Mouse (Mus musculus) R1 (cell line): ENCODE measurements around the gene Intu.
A peak's percentile ranks its signal among the peaks of the same experiment; 100 is the strongest.

Source experiments
- DNase-seq: peaks from one replicate; pipeline ENCODE4 v3.0.0-alpha.2; 2018; ENCODE audit warnings: low read depth, low spot score

Intu gene

GRCm38 (mm10) chr3:40527976-40528950 lies 2.8 kb upstream of the Intu start:
- peak; percentile 39 for DNase-seq

- DNase-seq, result no peak
These were observed 2.1 kb upstream of the Intu start for GRCm38 (mm10) chr3:40528958-40529357.

DNA sequence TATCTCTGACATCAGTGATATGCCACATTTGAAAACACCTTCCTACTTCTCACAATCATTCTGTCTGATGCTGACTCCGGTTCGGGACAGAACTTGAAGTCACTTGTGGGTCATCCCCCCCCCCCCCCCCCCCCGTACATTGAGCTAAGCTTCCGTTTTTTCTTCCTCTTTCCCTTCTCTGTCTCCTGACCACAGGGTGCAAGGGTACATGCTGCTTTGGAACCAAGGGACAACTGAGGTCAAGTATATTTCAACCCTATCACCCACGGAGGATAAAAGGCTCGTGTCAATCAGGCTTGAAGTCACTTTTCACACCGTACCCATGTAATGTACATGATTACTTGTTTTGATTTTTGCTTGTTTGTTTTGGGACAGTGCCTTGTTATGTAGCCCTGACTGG lies 241 bp upstream of the Intu start:
- DNase-seq, result no peak

GRCm38 (mm10) chr3:40532256-40532655 lies 1.2 kb downstream of the Intu start:
- no peak for DNase-seq

- no peak for DNase-seq
These were observed 3.1 kb downstream of the Intu start for GRCm38 (mm10) chr3:40534141-40534540.

- DNase-seq, result peak; percentile 88
These were observed 9.8 kb downstream of the Intu start for GRCm38 (mm10) chr3:40540567-40541554.

DNA sequence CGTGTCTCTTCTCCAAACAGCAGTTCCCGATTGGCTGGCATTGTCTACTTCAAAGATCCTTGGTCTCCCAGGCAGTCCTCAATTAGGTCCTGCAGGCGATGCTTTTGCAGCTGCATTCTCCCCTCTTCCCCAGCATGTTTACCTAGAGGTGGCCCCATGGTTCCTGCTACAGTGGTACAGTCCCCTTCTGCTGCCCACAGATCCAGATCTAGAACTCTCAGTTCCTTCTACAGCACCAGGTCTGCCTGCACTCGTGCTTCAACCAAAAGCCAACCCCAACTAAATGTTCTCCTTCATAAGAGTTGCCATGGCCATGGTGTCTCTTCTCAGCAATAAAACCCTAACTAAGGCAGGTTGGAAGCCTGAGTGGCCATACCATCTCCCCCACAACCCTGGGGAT lies 15.5 kb downstream of the Intu start:
- no peak for DNase-seq

DNA sequence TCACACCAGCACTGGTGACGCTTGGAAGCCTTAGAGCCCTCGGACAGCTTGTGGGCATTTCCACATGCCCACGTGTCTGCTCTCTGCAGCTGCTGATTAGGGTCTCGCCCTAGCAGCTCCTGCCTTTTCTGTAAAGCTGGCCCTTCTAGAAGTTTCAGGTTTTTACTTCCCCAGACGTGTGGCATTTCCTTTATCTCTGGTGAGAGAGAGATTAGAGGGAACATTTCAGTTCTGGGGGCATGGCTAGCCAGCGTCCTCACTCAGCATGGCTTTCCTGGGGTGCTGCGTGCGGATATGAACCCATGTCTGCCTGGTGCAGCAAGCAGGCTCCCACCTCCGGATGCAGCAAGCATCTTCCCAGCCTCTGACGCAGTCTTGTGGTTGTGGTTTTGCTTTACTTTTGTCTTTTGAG lies 121.9 kb downstream of the Intu start:
- no peak for DNase-seq

GRCm38 (mm10) chr3:40653582-40653981 lies 122.5 kb downstream of the Intu start:
- DNase-seq, result no peak

GRCm38 (mm10) chr3:40654028-40654427 lies 122.9 kb downstream of the Intu start:
- DNase-seq, result no peak

DNA sequence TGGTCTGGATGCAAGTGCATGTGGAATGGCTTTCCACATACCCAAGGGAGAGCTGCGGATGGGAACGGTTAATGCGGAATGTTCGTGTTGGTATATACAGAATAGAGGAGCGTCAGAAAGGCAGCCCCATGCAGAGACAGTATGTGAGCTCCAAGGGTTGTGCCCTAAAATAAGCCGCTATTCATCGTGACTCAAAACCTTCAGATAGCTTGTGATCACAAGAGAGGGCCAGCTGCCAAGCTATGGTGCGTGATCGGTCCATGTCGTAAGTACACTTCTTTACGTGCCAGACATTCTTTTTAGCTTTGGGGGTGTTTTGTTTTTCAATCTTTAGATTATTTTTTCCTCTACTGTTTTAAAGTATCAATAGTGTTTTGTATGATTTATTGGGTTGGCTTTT lies 124.5 kb downstream of the Intu start:
- DNase-seq, result no peak

DNA sequence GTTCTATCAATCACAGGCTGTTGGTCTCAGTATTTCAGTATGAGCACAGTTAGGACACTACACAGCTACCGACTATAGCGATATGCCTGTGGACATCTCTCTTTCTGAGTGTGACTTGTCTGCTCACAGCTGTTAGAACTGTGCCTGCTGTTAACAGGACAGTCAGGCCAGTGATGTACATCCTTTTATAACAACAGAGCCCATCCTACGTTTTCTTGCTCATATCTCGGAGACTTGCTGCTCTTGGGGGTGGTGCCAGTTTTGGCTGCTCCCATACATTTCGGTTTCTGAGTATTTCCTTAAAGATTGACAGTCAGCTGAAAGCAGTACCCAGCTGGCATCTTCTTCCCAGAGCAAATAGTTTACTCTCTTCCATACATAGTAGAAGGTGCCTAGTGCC lies 125.3 kb downstream of the Intu start:
- no peak for DNase-seq

GRCm38 (mm10) chr3:40660231-40660630 lies 129.1 kb downstream of the Intu start:
- DNase-seq, result no peak

GRCm38 (mm10) chr3:40666109-40666508 lies 135.0 kb downstream of the Intu start:
- no peak for DNase-seq

DNA sequence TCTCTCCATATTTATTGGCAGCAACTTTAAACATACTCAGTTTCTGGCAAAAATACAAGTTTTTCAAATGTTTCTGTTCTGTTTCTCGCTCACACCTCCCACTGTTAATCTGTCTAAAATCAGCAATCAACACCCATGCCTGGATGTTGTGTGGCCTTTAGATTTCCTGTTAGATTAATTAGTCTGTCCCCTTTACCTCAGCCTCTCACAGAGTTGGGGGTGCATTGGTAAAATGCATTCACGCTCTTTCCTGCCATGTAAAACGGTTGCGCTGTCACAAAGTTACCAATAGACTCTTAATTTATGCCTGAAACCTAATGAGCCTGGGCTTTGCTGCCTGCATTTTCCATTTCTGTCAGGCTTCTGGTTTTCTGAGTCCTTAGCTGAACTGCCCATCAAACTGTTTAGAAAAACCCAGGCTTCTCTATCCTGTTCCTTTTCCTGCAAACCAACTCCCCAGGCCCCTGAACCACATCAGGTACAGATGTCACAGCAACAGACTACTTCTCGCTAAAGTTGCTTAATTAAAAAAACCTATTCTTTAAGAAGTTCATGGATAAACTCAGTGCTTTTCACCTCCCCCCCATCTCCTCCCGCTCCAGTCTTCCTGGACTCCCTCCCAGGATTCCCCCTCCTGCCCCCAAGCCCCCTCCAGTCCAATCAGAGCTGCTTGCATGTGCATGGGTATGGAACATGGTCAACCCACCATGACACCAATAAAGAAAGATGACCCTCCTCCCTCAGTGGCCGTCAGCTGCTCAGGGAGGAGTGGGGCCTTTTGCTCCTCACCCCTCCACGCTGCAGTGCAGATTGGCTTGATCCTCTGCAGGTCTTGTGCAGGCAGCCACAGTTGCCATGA lies 136.0 kb downstream of the Intu start:
- DNase-seq, result no peak

GRCm38 (mm10) chr3:40668889-40669288 lies 137.8 kb downstream of the Intu start:
- DNase-seq, result no peak

- DNase-seq, result no peak
These were observed 138.3 kb downstream of the Intu start for GRCm38 (mm10) chr3:40669395-40669794.

DNA sequence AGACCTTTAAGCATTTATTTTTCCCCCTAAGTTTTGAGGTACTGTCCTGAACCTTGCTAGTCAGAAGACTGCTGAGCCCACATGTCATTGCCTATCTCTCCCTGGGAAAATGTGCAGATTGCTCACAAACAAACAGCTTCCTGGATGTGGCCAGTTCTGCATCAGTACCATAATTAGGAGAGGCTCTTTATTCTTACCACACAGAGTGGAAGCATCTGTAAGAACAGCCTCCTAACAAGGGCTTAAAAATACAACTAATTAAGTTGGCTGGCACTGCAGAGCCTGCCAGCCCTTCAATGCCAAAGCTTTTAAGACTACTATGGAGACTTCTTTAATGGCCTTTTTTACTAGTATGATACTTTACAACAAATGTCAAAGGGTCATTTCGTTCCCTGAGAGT lies 142.4 kb downstream of the Intu start:
- no peak for DNase-seq

GRCm38 (mm10) chr3:40674873-40675405 lies 143.9 kb downstream of the Intu start:
- DNase-seq, result no peak

DNA sequence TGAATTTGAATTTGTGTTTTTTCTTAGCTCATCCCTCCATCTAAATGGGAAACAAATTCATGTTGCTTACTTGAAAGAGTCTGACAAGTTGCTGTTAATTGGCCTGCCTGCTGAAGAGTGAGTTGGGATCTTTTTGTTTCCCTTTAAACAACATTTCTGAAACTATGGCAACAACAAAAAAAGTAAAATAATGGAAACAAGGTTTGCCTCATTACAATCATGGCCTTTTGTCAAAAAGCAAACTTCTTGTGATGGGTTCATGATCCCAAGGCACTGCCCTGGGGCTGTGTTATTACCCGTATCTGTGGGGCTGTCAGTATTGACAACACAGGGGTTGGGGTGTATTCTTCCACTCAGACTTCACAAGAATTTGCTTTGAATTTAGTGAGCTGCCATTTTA lies 147.8 kb downstream of the Intu start:
- DNase-seq, result no peak

DNA sequence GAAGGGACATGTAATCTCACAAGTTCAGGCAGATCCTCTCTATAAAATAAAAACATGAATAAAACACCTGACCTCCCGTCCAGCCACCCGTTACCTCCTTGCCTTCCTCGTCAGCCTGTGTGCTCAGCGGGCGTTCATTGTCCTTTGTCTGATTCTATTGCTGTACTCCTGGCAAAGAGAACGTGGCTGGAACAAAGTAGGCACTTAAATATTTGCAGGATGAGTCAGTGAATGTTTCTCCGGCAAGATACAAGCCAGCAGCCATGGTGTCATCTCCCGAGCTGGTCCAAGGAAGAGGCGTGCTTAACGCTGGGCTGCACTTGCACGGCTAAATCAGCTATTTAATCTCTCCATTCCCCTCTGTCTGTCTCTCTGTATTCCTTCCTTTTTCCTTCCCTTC lies 151.3 kb downstream of the Intu start:
- DNase-seq, result peak; percentile 86
